Mouse (Mus musculus): Measurements from ENCODE around the gene Bcl7c.
A peak's percentile ranks its signal among the peaks of the same experiment; 100 is the strongest.
"Not testable (repeated sequence)": the region's sequence is repeated elsewhere in the genome, so short reads cannot be mapped to it uniquely, and the experiment has no call there.

Bcl7c gene

GRCm38 (mm10) chr7:127708207-127709078, at the start of gene Bcl7c:
TSS of gene Bcl7c (minus strand) at chr7:127708933.
- DNase-seq (ENCODE audit: low read depth): peak; percentile 60

DNA sequence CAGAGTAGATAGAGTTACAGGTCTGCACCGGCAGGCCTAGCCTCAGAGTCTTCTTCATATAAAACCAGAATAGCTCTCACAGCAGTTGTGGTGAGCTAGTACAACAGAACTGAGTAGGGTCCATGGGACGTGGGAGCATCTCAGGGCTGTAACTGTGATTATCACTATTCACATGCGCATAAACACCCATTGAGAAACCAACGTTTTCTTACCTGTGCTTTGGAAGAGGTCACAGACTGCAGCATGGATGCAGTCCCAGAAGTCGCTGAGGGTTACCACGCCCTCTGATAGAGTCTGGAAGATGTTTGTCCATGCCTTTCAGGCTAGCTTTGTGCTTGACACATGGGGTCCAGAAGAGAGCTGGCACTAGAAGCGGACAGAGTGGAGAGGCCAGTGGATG, 45.0 kb upstream of the Bcl7c start:
- DNase-seq (ENCODE audit: low read depth): no peak

- DNase-seq (ENCODE audit: low read depth): no peak
Measured at GRCm38 (mm10) chr7:127753158-127753557, 44.4 kb upstream of the Bcl7c start.

GRCm38 (mm10) chr7:127752069-127752468, 43.3 kb upstream of the Bcl7c start:
- no peak for DNase-seq (ENCODE audit: low read depth)

DNA sequence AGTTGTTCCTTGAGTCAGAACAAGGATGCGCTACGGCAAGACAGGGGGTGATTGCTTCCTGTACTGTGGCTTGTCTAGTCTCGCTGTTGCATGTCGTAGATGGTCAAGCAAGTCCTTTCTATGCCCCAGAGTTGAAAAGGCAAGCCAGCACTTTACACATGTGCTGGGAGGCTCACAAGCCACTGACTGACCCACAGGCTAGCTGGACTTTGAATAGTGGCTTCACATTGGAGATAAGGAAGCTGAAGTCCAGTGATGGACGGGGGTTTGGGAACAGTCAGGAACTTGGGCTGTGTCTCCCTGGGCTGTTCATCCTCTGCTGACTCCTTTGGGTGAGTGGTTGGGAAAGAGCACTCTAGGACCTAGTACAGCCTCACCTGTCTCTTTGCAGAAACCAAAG, 42.9 kb upstream of the Bcl7c start:
- DNase-seq (ENCODE audit: low read depth): no peak

- no peak for DNase-seq (ENCODE audit: low read depth)
Measured at GRCm38 (mm10) chr7:127750131-127751127, 41.7 kb upstream of the Bcl7c start.

DNA sequence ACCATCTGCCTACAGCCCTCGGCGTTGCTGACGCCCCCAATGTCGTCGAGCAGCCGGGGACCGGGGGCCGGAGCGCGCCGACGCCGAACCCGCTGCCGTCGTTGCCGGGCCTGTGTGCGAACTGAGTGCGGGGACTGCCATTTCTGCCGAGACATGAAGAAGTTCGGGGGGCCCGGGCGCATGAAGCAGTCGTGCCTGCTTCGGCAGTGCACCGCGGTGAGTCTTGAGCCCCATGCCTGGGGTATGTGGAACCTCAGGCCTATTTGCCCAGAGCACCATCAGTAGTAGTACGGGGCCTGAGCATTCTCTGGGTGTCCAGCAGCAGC, 39.5 kb upstream of the Bcl7c start:
- DNase-seq (ENCODE audit: low read depth): no peak

- DNase-seq (ENCODE audit: low read depth): no peak
Measured at GRCm38 (mm10) chr7:127747559-127748234, 39.0 kb upstream of the Bcl7c start.

GRCm38 (mm10) chr7:127746494-127747491, 38.1 kb upstream of the Bcl7c start:
- no peak for DNase-seq (ENCODE audit: low read depth)

DNA sequence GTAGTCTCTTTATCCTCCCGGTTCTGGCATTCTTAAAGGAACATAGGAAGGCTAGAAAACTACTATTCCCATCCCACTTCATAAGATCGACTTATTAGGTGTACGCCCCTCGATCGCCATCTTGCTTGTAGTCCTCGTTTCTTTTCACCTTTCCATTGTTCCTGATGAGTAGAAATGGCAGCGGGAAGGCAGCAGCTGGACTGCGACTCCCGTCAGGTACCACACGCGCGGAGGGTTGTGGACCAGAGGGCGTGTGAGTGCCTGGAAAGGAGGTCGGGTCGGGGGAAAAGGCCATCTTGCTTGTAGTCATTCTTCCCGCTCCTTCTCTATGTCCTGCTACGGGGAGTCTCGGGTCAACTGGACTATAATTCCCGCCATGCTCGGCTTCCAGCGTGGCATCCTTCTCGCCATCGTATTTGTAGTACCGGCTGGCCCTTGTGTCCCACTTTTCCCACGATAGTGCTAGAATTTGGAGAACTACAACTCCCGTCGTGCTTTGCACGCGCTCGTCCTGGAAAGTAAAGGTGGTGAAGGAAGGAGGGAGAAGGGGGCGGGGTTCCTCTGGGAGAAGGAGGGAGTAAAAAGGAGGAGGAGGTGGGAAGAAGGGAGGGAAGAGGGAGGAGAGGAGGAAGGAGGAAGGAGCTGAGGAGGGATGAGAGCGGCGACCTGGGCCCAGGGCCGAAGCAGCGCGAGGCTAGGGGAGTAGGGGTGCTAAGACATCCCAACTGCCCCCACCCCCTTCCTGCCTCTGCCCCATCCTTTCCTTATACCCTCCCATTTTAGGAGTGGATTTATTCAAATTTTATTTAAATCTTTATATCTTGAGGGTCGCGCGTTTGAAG, 37.1 kb upstream of the Bcl7c start:
- DNase-seq (ENCODE audit: low read depth): peak; percentile 100

DNA sequence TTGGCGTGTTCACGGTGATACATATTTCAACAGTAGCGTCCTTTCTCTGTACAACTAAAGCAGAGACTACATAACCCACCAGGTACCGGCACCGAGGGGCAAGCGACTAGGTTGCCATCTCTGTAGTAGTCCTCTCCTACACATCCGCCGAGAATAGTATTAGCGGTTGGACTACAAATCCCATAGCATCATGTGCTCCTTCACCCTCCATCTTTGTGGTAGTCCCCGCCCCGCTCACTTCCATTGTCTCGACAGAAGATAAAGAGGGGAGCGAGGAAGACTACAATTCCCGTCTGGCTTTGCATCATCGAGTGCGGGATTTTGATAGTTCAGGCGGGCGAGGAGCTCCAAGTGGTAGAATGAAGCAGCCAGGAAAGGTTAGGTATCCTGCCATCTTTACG, 36.5 kb upstream of the Bcl7c start:
- DNase-seq (ENCODE audit: low read depth): peak; percentile 96

GRCm38 (mm10) chr7:127744366-127745045, 35.8 kb upstream of the Bcl7c start, which contains the start of gene Fbxl19:
TSS of gene Fbxl19 (plus strand) at chr7:127744543.
- peak; percentile 60 for DNase-seq (ENCODE audit: low read depth)

- DNase-seq (ENCODE audit: low read depth): not testable (repeated sequence)
Measured at GRCm38 (mm10) chr7:127732066-127732465, 23.3 kb upstream of the Bcl7c start, which contains the start of gene Ctf2. TSS of gene Ctf2 (minus strand) at chr7:127732166.

DNA sequence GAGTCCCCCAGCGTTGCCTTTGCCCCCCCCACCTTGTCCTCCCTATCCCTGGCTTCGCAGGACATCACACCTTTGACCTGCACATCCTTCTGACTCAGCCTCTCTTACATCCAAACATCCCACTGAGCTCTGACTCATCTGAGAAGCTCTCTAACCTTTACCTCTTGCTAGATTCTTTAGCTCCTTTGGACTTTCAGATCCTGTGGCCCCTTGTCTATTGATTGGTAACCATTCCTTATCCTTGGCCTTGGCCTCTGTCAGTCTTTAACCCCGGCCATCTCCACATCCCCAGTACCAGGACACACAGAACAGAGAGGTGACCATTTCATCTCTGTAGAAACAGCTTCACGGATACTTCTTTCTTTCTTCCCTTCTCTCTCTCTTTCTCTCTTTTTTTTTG, 21.4 kb upstream of the Bcl7c start:
- no peak for DNase-seq (ENCODE audit: low read depth)

- DNase-seq (ENCODE audit: low read depth): no peak
Measured at GRCm38 (mm10) chr7:127727898-127728297, 19.2 kb upstream of the Bcl7c start.

- DNase-seq (ENCODE audit: low read depth): no peak
Measured at GRCm38 (mm10) chr7:127725924-127726323, 17.2 kb upstream of the Bcl7c start.

DNA sequence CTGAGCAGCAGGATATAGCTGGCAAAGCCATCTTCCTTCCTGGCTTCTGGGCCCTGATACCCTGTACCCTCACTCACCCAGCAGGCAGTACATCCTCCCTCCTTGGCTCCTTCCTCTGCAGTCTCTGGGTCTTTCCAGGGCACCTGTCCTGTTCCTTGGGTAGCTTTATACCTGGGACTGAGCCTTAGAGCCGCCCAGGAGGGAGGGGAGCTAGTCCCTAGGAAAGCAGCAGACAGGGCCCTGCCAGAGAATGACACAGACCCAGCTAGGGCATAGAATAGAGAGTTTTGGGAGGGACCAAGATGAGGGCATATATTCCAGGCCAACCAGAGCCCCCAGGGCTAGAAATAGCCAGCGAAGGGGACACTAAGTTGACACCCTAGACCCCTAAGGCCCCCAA, 16.8 kb upstream of the Bcl7c start:
- DNase-seq (ENCODE audit: low read depth): no peak

DNA sequence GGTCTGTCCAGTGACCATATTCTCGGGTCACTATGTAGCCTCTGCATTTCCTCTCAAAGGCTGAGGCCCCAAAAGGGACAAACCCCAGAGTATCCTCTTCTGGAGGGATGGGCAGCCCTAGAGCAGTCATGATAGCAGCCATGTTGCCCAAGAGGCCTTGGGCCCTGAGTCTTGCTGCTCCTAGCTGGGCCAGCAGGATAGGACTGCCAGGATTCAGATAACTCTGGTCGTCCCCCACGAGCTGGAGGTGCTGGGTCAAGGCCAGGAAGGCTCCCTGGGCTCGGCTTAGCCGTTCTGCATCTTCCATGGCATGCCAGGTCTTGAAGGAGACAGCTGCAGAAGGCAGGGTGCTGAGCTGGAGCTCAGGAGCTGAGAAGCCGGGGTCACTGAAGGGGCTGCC, 10.5 kb upstream of the Bcl7c start:
- DNase-seq (ENCODE audit: low read depth): no peak

GRCm38 (mm10) chr7:127718339-127718738, 9.6 kb upstream of the Bcl7c start:
- no peak for DNase-seq (ENCODE audit: low read depth)

Data from fibroblast of lung, adult 2 months (primary cell).